Mouse (Mus musculus) effector memory CD4-positive, alpha-beta T cell, adult 5 months (primary cell): ENCODE results near the gene Olfr1458. TPM values are rescaled to one million over a fixed set of nuclear protein-coding genes. Genes with fewer than 3 reads are reported as not detected.

Source experiments
- polyA plus RNA-seq: library from polyadenylated mRNA; unstranded; fragments of 100-300 nt; shearing (Covaris generic); gene quantifications from one replicate; pipeline ENCODE4 v1.2.1, GENCODE M21; 2017

Gene Olfr1458
- not detected for polyA plus RNA-seq

GRCm38 (mm10) chr19:13106675-13107074 lies at the start of gene Olfr1458:
TSS of gene Olfr1458 (minus strand) at chr19:13106775.

GRCm38 (mm10) chr19:13149449-13149848 lies 42.9 kb upstream of the Olfr1458 start, which contains the start of gene Olfr1459:
TSS of gene Olfr1459 (minus strand) at chr19:13149549.

GRCm38 (mm10) chr19:13097791-13098190 lies 8.8 kb downstream of the Olfr1458 start, which contains the start of gene Olfr1457:
TSS of gene Olfr1457 (minus strand) at chr19:13097891.

GRCm38 (mm10) chr19:13060310-13060709 lies 46.3 kb downstream of the Olfr1458 start, which contains the start of gene Olfr1454:
TSS of gene Olfr1454 (plus strand) at chr19:13060610.

Other genes starting within 250 kb of the Olfr1458 start
- not detected for gene Olfr1444, start 249.5 kb downstream of the Olfr1458 start, polyA plus RNA-seq
- not detected for gene Olfr1445, start 222.9 kb downstream of the Olfr1458 start, polyA plus RNA-seq
- gene Olfr1446, start 213.3 kb downstream of the Olfr1458 start, polyA plus RNA-seq, result not detected
- gene Olfr1447, start 203.0 kb downstream of the Olfr1458 start, polyA plus RNA-seq, result not detected
- gene Olfr1448, start 182.4 kb downstream of the Olfr1458 start, polyA plus RNA-seq, result not detected
- not detected for gene Olfr1449, start 175.9 kb downstream of the Olfr1458 start, polyA plus RNA-seq
- gene Olfr1450, start 156.5 kb downstream of the Olfr1458 start, polyA plus RNA-seq, result not detected
- not detected for gene Olfr1451, start 111.8 kb downstream of the Olfr1458 start, polyA plus RNA-seq
- not detected for gene Olfr1453, start 78.4 kb downstream of the Olfr1458 start, polyA plus RNA-seq
- gene Olfr1454, start 46.2 kb downstream of the Olfr1458 start, polyA plus RNA-seq, result not detected
- gene Olfr1457, start 8.9 kb downstream of the Olfr1458 start, polyA plus RNA-seq, result 0.15 TPM
- not detected for gene Olfr1459, start 42.8 kb upstream of the Olfr1458 start, polyA plus RNA-seq
- not detected for gene Olfr1461, start 56.2 kb upstream of the Olfr1458 start, polyA plus RNA-seq
- gene Olfr1462, start 79.0 kb upstream of the Olfr1458 start, polyA plus RNA-seq, result not detected
- not detected for gene Olfr1463, start 124.6 kb upstream of the Olfr1458 start, polyA plus RNA-seq
- not detected for gene Olfr1465, start 208.8 kb upstream of the Olfr1458 start, polyA plus RNA-seq
- not detected for gene Olfr1466, start 232.1 kb upstream of the Olfr1458 start, polyA plus RNA-seq